Mouse (Mus musculus) E14TG2a.4 (cell line): ENCODE results near the gene Peli2.

ENCODE experiments used
- CTCF ChIP-seq: conservative IDR thresholded peaks from 2 replicates; pipeline ENCODE4 v1.5.1; 2014; ENCODE audit warnings: low read length
- NANOG ChIP-seq: IDR thresholded peaks from 2 replicates; pipeline ENCODE4 v1.6.1; 2014; ENCODE audit warnings: borderline replicate concordance, low read length, mixed read lengths

- TF ChIP-seq CTCF (no peak), NANOG (no peak)
These were observed 105.3 kb downstream of the Peli2 start for GRCm38 (mm10) chr14:48225810-48226446.
